Mouse (Mus musculus) kidney, postnatal 0 days (tissue): Measurements from ENCODE around the gene Utp11. TPM values are rescaled to one million over a fixed set of nuclear protein-coding genes. Genes with fewer than 3 reads are reported as not detected.
A peak's percentile ranks its signal among the peaks of the same experiment; 100 is the strongest.

Experiments
- ATAC-seq: fragments of 200-750 bp; cut with Nextera tagmentation; replicated peaks from 2 replicates; pipeline ENCODE4 v1.8.0; 2017; ENCODE audit warnings: low read depth, moderate number of reproducible peaks, moderate TSS enrichment, moderate library complexity; ENCODE audit not compliant: low FRiP score
- DNase-seq: peaks from one replicate; pipeline ENCODE4 v3.0.0-alpha.2; 2016; ENCODE audit warnings: low spot score
- H3K27ac ChIP-seq: fragments of 300-500 bp; sonication (generic); 2 replicates; pipeline ENCODE4 v1.5.1; 2014; ENCODE audit warnings: mild to moderate bottlenecking
- H3K27me3 ChIP-seq: fragments of 300-500 bp; sonication (generic); 2 replicates; pipeline ENCODE4 v1.6.1; 2014; ENCODE audit warnings: low read length, mixed read lengths; ENCODE audit not compliant: insufficient read depth
- H3K36me3 ChIP-seq: fragments of 300-500 bp; sonication (generic); 2 replicates; pipeline ENCODE4 v1.6.1; 2014; ENCODE audit warnings: low read length, mixed read lengths; ENCODE audit not compliant: insufficient read depth
- H3K4me1 ChIP-seq: fragments of 300-500 bp; sonication (generic); replicated peaks from 2 replicates; pipeline ENCODE4 v1.6.1; 2014; ENCODE audit warnings: antibody characterized with exemption, low read length, mixed read lengths; ENCODE audit not compliant: insufficient read depth
- H3K4me2 ChIP-seq: fragments of 300-500 bp; sonication (generic); 2 replicates; pipeline ENCODE4 v1.6.1; 2014; ENCODE audit warnings: mild to moderate bottlenecking, low read length, moderate library complexity, mixed read lengths
- H3K4me3 ChIP-seq: fragments of 300-500 bp; sonication (generic); replicated peaks from 2 replicates; pipeline ENCODE4 v1.5.1; 2014; ENCODE audit warnings: low read depth, low read length
- H3K9ac ChIP-seq: fragments of 300-500 bp; sonication (generic); 2 replicates; pipeline ENCODE4 v1.6.1; 2014; ENCODE audit warnings: low read depth, low read length
- H3K9me3 ChIP-seq: fragments of 300-500 bp; sonication (generic); replicated peaks from 2 replicates; pipeline ENCODE4 v1.6.1; 2016; ENCODE audit warnings: low read length, inconsistent platforms, mixed read lengths
- CTCF ChIP-seq: IDR thresholded peaks from 2 replicates; pipeline ENCODE4 v1.5.1; 2016; ENCODE audit warnings: antibody characterized with exemption, low read depth, mild to moderate bottlenecking, moderate library complexity
- WGBS: fragments of 180-500 bp; shearing (Covaris S2); extraction: QIAGEN DNeasy Blood & Tissue Kit; methylation state at CpG from one replicate; pipeline ENCODE4 v1.1.7; 2014; 5-methylcytosine and 5-hydroxymethylcytosine counted together
- polyA plus RNA-seq: library from polyadenylated mRNA; unstranded; fragments of >200 nt; fragmentation: Nextera tagmentation; extraction: Ambion mirVana; gene quantifications from 2 replicates; pipeline ENCODE4 v1.2.1, GENCODE M21; 2015

Utp11 gene
- polyA plus RNA-seq, 1 experiment from 2014 or later, result 61.8 TPM

DNA sequence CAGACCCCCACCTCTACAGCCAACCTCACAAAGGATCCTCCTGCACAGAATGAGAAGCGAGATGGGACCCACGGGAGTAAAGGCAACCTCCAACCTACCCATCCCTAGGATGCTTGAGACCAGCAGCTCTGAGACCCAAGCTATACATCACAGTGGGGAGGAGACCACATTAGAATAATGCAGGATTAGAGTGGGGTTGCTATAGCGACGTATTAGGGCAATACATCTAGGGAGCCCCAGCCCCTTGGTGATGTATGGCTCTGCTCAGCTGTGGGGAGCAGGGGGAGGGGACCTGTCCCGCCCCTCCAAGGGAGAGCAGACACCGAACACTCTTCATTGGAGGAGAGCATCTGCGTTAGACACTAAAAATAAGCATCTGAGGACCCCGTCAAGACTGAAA, 25.3 kb downstream of the Utp11 start:
- Histone ChIP-seq H3K36me3 (no peaks in the 10 kb centered on the region), H3K4me1 (peaks cover 5% of the 10 kb centered on the region; the same call in 1 of the 2 replicates)
- whole genome bisulfite sequencing, result 22% methylated on average over 8 of the region's 8 CpGs

DNA sequence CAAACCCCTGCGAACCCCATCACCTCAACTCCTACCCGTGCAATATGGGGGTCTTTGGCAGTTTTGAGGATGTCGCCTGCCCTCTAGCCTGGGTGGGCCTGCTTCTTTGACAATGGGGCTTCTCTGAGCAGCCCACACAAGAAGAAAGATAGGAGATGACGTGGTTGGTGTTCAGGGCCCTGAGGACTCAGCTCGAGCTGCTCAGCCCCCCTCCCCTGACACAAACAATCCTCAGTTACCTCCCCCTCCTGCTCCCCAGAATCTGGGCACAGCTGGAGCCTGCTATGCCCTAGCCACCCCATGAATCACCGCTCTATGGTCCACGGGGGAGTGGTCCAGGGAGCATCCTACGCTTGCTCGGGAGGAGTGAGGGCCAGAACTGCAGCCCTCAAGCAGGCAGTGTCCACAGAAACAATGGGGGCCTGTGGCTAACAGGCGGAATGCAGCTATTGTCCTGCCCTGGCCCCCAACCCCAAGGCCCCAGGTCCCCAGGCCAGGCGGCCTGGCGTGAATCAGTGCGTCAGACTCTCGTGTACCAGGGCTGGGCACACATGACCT, 25.8 kb downstream of the Utp11 start:
- H3K9ac ChIP-seq, result no peak overlapping the region
- DNase-seq (no peak), ATAC-seq (no peak)
- H3K4me2 ChIP-seq, result no peak overlapping the region
- peaks cover 5% of the 10 kb centered on the region; the same call in 1 of the 2 replicates for H3K4me1 ChIP-seq
- H3K27ac ChIP-seq, result no peak overlapping the region
- no peaks in the 10 kb centered on the region for H3K36me3 ChIP-seq
- no peaks in the 10 kb centered on the region for H3K9me3 ChIP-seq
- no peak overlapping the region for H3K4me3 ChIP-seq
- 39% methylated on average over 14 of the region's 14 CpGs for WGBS
- peaks cover 27% of the 10 kb centered on the region for H3K27me3 ChIP-seq
- TF ChIP-seq CTCF, result no peak

More for the DNA sequence above, 25.3 kb downstream of the Utp11 start:
- DNase-seq (no peak), ATAC-seq (no peak)
- no peak overlapping the region for H3K27ac ChIP-seq
- no peaks in the 10 kb centered on the region for H3K9me3 ChIP-seq
- H3K4me2 ChIP-seq, result no peak overlapping the region
- peaks cover 27% of the 10 kb centered on the region for H3K27me3 ChIP-seq
- no peak overlapping the region for H3K4me3 ChIP-seq
- no peak for TF ChIP-seq CTCF
- H3K9ac ChIP-seq, result no peak overlapping the region

- Histone ChIP-seq H3K4me2 (no peak overlapping the region), H3K36me3 (no peaks in the 10 kb centered on the region), H3K9ac (no peak overlapping the region), H3K9me3 (no peaks in the 10 kb centered on the region), H3K27ac (no peak overlapping the region), H3K27me3 (peaks cover 53% of the 10 kb centered on the region), H3K4me3 (no peak overlapping the region), H3K4me1 (peaks cover 1% of the 10 kb centered on the region; the same call in 1 of the 2 replicates)
- ATAC-seq (no peak), DNase-seq (no peak)
- TF ChIP-seq CTCF, result no peak
- WGBS, result 54% methylated on average over 15 of the region's 15 CpGs
Measured at GRCm38 (mm10) chr4:124664604-124665003, 28.8 kb downstream of the Utp11 start.

- Histone ChIP-seq H3K9ac (no peak overlapping the region), H3K4me1 (peaks cover 5% of the 10 kb centered on the region), H3K27ac (no peak overlapping the region), H3K9me3 (no peaks in the 10 kb centered on the region), H3K4me2 (no peak overlapping the region), H3K4me3 (no peak overlapping the region), H3K36me3 (no peaks in the 10 kb centered on the region), H3K27me3 (peaks cover 57% of the 10 kb centered on the region)
- ATAC-seq (no peak), DNase-seq (no peak)
- 67% methylated on average over 9 of the region's 9 CpGs for WGBS
- no peak for TF ChIP-seq CTCF
Measured at GRCm38 (mm10) chr4:124664185-124664584, 29.2 kb downstream of the Utp11 start.

DNA sequence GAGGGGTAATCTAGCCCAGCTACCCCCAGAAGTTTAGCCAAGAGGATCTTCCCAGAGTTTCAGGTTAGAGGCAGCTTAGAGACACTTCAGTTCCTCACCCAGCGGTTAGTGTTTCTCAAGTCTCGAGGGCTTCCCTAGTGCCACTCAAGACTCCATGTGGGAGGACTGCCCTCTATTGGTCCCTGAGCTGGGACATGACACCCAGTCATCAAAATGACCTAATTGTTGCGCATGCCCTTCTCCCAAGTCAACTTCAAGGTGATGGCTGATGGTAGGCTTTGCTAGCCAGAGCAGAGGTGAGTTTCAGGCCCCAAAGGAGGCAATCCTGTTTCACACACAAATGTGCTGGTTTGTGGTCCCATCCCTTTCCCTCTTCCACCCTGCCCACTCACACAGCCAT, 30.4 kb downstream of the Utp11 start:
- ATAC-seq, result no peak
- no peak overlapping the region for H3K27ac ChIP-seq
- H3K4me1 ChIP-seq, result peaks cover 11% of the 10 kb centered on the region
- no peak overlapping the region for H3K4me2 ChIP-seq
- H3K9me3 ChIP-seq, result no peaks in the 10 kb centered on the region
- H3K9ac ChIP-seq, result no peak overlapping the region
- 38% methylated on average over 3 of the region's 3 CpGs for WGBS
- peaks cover 68% of the 10 kb centered on the region for H3K27me3 ChIP-seq
- no peak for DNase-seq
- H3K4me3 ChIP-seq, result no peak overlapping the region
- no peaks in the 10 kb centered on the region for H3K36me3 ChIP-seq
- TF ChIP-seq CTCF, result peak; percentile 65

- no peak overlapping the region for H3K9ac ChIP-seq
- H3K4me1 ChIP-seq, result peaks cover 23% of the 10 kb centered on the region
- peaks cover 86% of the 10 kb centered on the region for H3K27me3 ChIP-seq
- H3K36me3 ChIP-seq, result no peaks in the 10 kb centered on the region
- no peak for ATAC-seq
- H3K4me2 ChIP-seq, result no peak overlapping the region
- H3K27ac ChIP-seq, result no peak overlapping the region
- H3K4me3 ChIP-seq, result no peak overlapping the region
- no peak for DNase-seq
- no peak for TF ChIP-seq CTCF
- H3K9me3 ChIP-seq, result no peaks in the 10 kb centered on the region
- 71% methylated on average over 3 of the region's 3 CpGs for WGBS
Measured at GRCm38 (mm10) chr4:124660603-124661002, 32.8 kb downstream of the Utp11 start.
